ENCODE assay signal across 8 mouse cellular contexts in the genomic region with DNA sequence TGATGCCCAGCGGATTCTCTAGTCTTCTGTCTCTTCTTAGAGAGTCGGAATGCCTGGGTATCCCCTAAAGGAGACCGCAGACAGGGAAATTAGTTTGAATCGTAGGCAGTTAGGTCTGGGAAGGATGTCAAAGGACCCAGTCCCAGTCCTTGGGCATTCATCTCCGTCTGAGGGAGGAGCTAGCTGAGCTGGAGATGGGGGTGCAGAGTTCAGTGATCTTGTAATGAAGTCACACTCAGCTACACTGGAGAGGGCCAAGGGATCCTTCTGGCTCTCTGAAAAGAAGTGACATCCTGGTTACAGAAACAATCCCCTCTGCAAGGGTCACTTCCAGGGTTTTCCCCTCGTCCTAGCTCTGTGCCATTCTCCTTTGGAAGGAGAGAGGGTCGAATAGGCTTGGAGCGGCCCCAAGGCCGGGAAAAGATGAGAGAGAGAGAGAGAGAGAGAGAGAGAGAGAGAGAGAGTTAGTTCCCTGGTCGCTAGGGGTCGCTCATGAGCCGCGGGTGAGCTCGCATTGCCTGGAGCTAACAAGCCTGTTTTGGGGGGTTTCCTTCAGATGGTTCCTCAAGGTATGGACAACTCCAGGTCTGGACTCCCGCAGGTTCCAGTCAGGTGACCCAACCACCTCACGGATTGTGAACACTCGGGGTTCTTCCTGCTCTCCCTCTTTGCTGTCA. TPM values are rescaled to one million over a fixed set of nuclear protein-coding genes. Genes with fewer than 3 reads are reported as not detected.
DNase-seq lines count a peak whose midpoint lies in the region; ATAC-seq and TF ChIP-seq lines count a peak whose summit lies in the region.

No protein-coding gene starts in this region.

- peaks cover 12% of the 10 kb centered on the region for H3K9me3 ChIP-seq in CH12.LX (replicated peaks; ENCODE audit: low read length)
- H3K9me3 ChIP-seq in heart, postnatal 0 days (replicated peaks; ENCODE audit: control insufficient read depth, low read length) = no peaks in the 10 kb centered on the region
- H3K9me3 ChIP-seq in liver, postnatal 0 days (ENCODE audit: low read length) = no peaks in the 10 kb centered on the region
- no peaks in the 10 kb centered on the region for H3K9me3 ChIP-seq in neural tube, embryonic 13.5 days

- TF ChIP-seq CTCF in CH12.LX (conservative IDR thresholded peaks at IDR 0.05 in 1 of 2, IDR thresholded peaks at IDR 0.05 in 1 of 2; ENCODE audit: low read depth in 2 of 2, low read length in 2 of 2) = peak; percentile 80 to 83
- peak; percentile 58 for TF ChIP-seq CTCF in heart, postnatal 0 days (IDR thresholded peaks at IDR 0.05; ENCODE audit: low read depth)
- TF ChIP-seq CTCF in liver, postnatal 0 days (IDR thresholded peaks at IDR 0.05; ENCODE audit: low read depth) = peak; percentile 84

- in situ Hi-C loops in CH12.LX (cut with MboI; ENCODE audit: low pct_ligation_motif_present, low pct_unique_long_range_greater_than_20kb, low sequenced_read_pairs) = loop anchor here (5.0 kb wide), 1 partner anchor 106 kb away; no protein-coding TSS in a partner anchor

- H3K79me2 ChIP-seq in CH12.LX (replicated peaks; ENCODE audit: control insufficient read depth, extremely low read depth, insufficient read depth, poor library complexity, severe bottlenecking) = no peaks in the 10 kb centered on the region

- TF ChIP-seq RAD21 in CH12.LX (IDR thresholded peaks at IDR 0.05; ENCODE audit: low read depth, low read length) = peak; percentile 79

- dilution Hi-C loops in CH12.LX (cut with MboI; ENCODE audit: extremely low pct_ligation_motif_present, extremely low pct_unique_long_range_greater_than_20kb, low sequenced_read_pairs) = no loop called here

- DNase-seq in CH12.LX (ENCODE audit: extremely low read depth) = peak; percentile 54
- peak; percentile 87 for DNase-seq in adrenal gland, postnatal 14 days
- peak; percentile 77 for DNase-seq in embryo, embryonic 9.5 days (ENCODE audit: extremely low spot score)
- no peak for DNase-seq in heart, postnatal 0 days (ENCODE audit: low spot score)
- DNase-seq in kidney, postnatal 25 days = peak; percentile 71 to 82
- peak; percentile 81 for DNase-seq in liver, postnatal 0 days
- DNase-seq in testis, postnatal 14 days (ENCODE audit: low spot score) = peak; percentile 40

- H3K9ac ChIP-seq in CH12.LX (ENCODE audit: insufficient read depth, low read depth) = no peak overlapping the region
- H3K9ac ChIP-seq in heart, postnatal 0 days (replicated peaks; ENCODE audit: low read depth, low read length) = no peak overlapping the region
- H3K9ac ChIP-seq in liver, postnatal 0 days (replicated peaks) = no peak overlapping the region
- H3K9ac ChIP-seq in neural tube, embryonic 13.5 days = peak overlapping the region; percentile 71

- H3K4me3 ChIP-seq in CH12.LX (replicated peaks in 1 of 3; ENCODE audit: low read depth in 2 of 3, low read length in 2 of 3, poor library complexity in 1 of 3) = no peak overlapping the region
- no peak overlapping the region for H3K4me3 ChIP-seq in heart, postnatal 0 days (ENCODE audit: low read depth, low read length)
- no peak overlapping the region for H3K4me3 ChIP-seq in liver, postnatal 0 days (ENCODE audit: low read depth, low read length)
- peak overlapping the region; percentile 52 for H3K4me3 ChIP-seq in neural tube, embryonic 13.5 days

- peak overlapping the region; percentile 17; the same call in 1 of the 2 replicates for H3K4me2 ChIP-seq in CH12.LX (ENCODE audit: insufficient read depth, low read depth, poor library complexity, severe bottlenecking)
- no peak overlapping the region for H3K4me2 ChIP-seq in heart, postnatal 0 days (ENCODE audit: low read depth, low read length)
- no peak overlapping the region for H3K4me2 ChIP-seq in liver, postnatal 0 days (ENCODE audit: low read depth, low read length)
- peak overlapping the region; percentile 60 for H3K4me2 ChIP-seq in neural tube, embryonic 13.5 days

- peaks cover 55% of the 10 kb centered on the region for H3K27me3 ChIP-seq in CH12.LX (replicated peaks)
- peaks cover 40% of the 10 kb centered on the region for H3K27me3 ChIP-seq in heart, postnatal 0 days (ENCODE audit: control insufficient read depth, insufficient read depth, low read length)
- H3K27me3 ChIP-seq in liver, postnatal 0 days (ENCODE audit: insufficient read depth, low read length) = peaks cover 19% of the 10 kb centered on the region
- H3K27me3 ChIP-seq in neural tube, embryonic 13.5 days = peaks cover 12% of the 10 kb centered on the region

- peak; percentile 19; the same call in 1 of the 2 replicates for ATAC-seq in heart, postnatal 0 days (ENCODE audit: insufficient read depth, low read depth)
- ATAC-seq in liver, postnatal 0 days = peak; percentile 38; the same call in 1 of the 2 replicates
- ATAC-seq in neural tube, embryonic 13.5 days (ENCODE audit: low read depth) = 0 out of 2 replicates have a peak, but pooled peaks have one; percentile 2

- H3K36me3 ChIP-seq in CH12.LX (replicated peaks in 1 of 2; ENCODE audit: control insufficient read depth in 1 of 2, insufficient read depth in 1 of 2, low read length in 1 of 2) = no peaks in the 10 kb centered on the region
- H3K36me3 ChIP-seq in heart, postnatal 0 days (replicated peaks; ENCODE audit: control insufficient read depth, insufficient read depth, low read length) = no peaks in the 10 kb centered on the region
- H3K36me3 ChIP-seq in liver, postnatal 0 days (replicated peaks; ENCODE audit: insufficient read depth, low read length) = no peaks in the 10 kb centered on the region
- no peaks in the 10 kb centered on the region for H3K36me3 ChIP-seq in neural tube, embryonic 13.5 days

- TF ChIP-seq POLR2A in CH12.LX (IDR thresholded peaks at IDR 0.05; ENCODE audit: low read depth, low read length) = no peak

- no peak overlapping the region for H3K27ac ChIP-seq in CH12.LX (ENCODE audit: insufficient read depth, low read depth)
- no peak overlapping the region for H3K27ac ChIP-seq in heart, postnatal 0 days (ENCODE audit: low read depth)
- no peak overlapping the region for H3K27ac ChIP-seq in liver, postnatal 0 days (ENCODE audit: low read depth)
- H3K27ac ChIP-seq in neural tube, embryonic 13.5 days (replicated peaks) = peak overlapping the region; percentile 29; the same call in 1 of the 2 replicates

- peaks cover 9 to 23% of the 10 kb centered on the region in 2 experiments for H3K4me1 ChIP-seq in CH12.LX (ENCODE audit: control insufficient read depth in 1 of 2, insufficient read depth in 2 of 2)
- no peaks in the 10 kb centered on the region for H3K4me1 ChIP-seq in heart, postnatal 0 days (ENCODE audit: control insufficient read depth, insufficient read depth)
- peaks cover 3% of the 10 kb centered on the region for H3K4me1 ChIP-seq in liver, postnatal 0 days (ENCODE audit: insufficient read depth)
- H3K4me1 ChIP-seq in neural tube, embryonic 13.5 days (replicated peaks) = peaks cover 44% of the 10 kb centered on the region

- no peak for TF ChIP-seq EP300 in CH12.LX (IDR thresholded peaks at IDR 0.05; ENCODE audit: low read length)
- TF ChIP-seq EP300 in heart, postnatal 0 days (IDR thresholded peaks at IDR 0.05; ENCODE audit: low read depth) = no peak
- TF ChIP-seq EP300 in liver, postnatal 0 days (IDR thresholded peaks at IDR 0.05; ENCODE audit: low read depth) = no peak

- 9% methylated on average over 17 of the region's 17 CpGs for WGBS in heart, postnatal 0 days
- WGBS in liver, postnatal 0 days (ENCODE audit: insufficient replicate concordance) = 10% methylated on average over 17 of the region's 17 CpGs
- 7% methylated on average over 17 of the region's 17 CpGs for WGBS in neural tube, embryonic 13.5 days

TF ChIP-seq in CH12.LX, 34 proteins besides CTCF, POLR2A, EP300 and RAD21:
- no peak for TF ChIP-seq POLR2AphosphoS2 (IDR thresholded peaks at IDR 0.05; ENCODE audit: low read depth, low read length)
- TF ChIP-seq NRF1 (IDR thresholded peaks at IDR 0.05; ENCODE audit: low read depth, low read length) = no peak
- no peak for TF ChIP-seq USF2 (conservative IDR thresholded peaks at IDR 0.05; ENCODE audit: low read depth, low read length)
- no peak for TF ChIP-seq TCF12 (IDR thresholded peaks at IDR 0.05; ENCODE audit: low read depth, low read length)
- TF ChIP-seq IRF4 (IDR thresholded peaks at IDR 0.05; ENCODE audit: low read depth, low read length) = 0 out of 2 replicates have a peak, but pooled peaks have one; percentile 23
- TF ChIP-seq SMC3 (IDR thresholded peaks at IDR 0.05; ENCODE audit: low read depth, low read length) = peak; percentile 60
- TF ChIP-seq SIN3A (IDR thresholded peaks at IDR 0.05; ENCODE audit: low read length) = peak; percentile 37; the same call in 1 of the 2 replicates
- no peak for TF ChIP-seq CHD2 (IDR thresholded peaks at IDR 0.05; ENCODE audit: low read length)

RNA-seq across cellular contexts. Expression of gene Slc12a5, which starts 1.0 kb away (rescaled TPM):
- total RNA-seq in CH12.LX (2012; rRNA removed) (0.30 and 0.34 TPM in 2 replicates), CH12.LX (2014; rRNA removed) (0.05 and 0.18 TPM in 2 replicates)
- polyA plus RNA-seq in CH12.LX (2012; ENCODE audit: insufficient read length, low read depth) = 0.71 and 0.83 TPM in 2 replicates
- total RNA-seq in adrenal gland, postnatal 14 days (2021) = 8.4 and 8.7 TPM in 2 replicates
- 0.50 and 3.5 TPM in 2 replicates for total RNA-seq in heart, postnatal 0 days (2014; rRNA removed; ENCODE audit: low replicate concordance)
- polyA plus RNA-seq in heart, postnatal 0 days (2015; fragmentation: Nextera tagmentation; extraction: Ambion mirVana) = 0.31 and 0.48 TPM in 2 replicates
- 0.39 and 0.60 TPM in 2 replicates for polyA plus RNA-seq in liver, postnatal 0 days (2015; fragmentation: Nextera tagmentation; extraction: Ambion mirVana)
- polyA plus RNA-seq in neural tube, embryonic 13.5 days (2015; fragmentation: Nextera tagmentation; extraction: Ambion mirVana) = 20.8 and 21.3 TPM in 2 replicates

RNA-seq across cellular contexts. Expression of gene Mmp9, which starts 21.1 kb away (rescaled TPM):
- total RNA-seq in CH12.LX (2012; rRNA removed) (not detected in 2 replicates), CH12.LX (2014; rRNA removed) (not detected in 2 replicates)
- not detected in 2 replicates for polyA plus RNA-seq in CH12.LX (2012; ENCODE audit: insufficient read length, low read depth)
- total RNA-seq in adrenal gland, postnatal 14 days (2021) = 1.7 and 2.0 TPM in 2 replicates
- total RNA-seq in heart, postnatal 0 days (2014; rRNA removed; ENCODE audit: low replicate concordance) = 0.08 and 2.1 TPM in 2 replicates
- polyA plus RNA-seq in heart, postnatal 0 days (2015; fragmentation: Nextera tagmentation; extraction: Ambion mirVana) = 0.32 and 0.64 TPM in 2 replicates
- polyA plus RNA-seq in liver, postnatal 0 days (2015; fragmentation: Nextera tagmentation; extraction: Ambion mirVana) = 15.8 and 17.2 TPM in 2 replicates
- polyA plus RNA-seq in neural tube, embryonic 13.5 days (2015; fragmentation: Nextera tagmentation; extraction: Ambion mirVana) = 16.9 and 17.1 TPM in 2 replicates

RNA-seq across cellular contexts. Expression of gene Zfp335, which starts 50.1 kb away (rescaled TPM):
- total RNA-seq in CH12.LX (2012; rRNA removed) (12.0 and 14.4 TPM in 2 replicates), CH12.LX (2014; rRNA removed) (5.0 and 5.2 TPM in 2 replicates)
- 13.1 and 16.5 TPM in 2 replicates for polyA plus RNA-seq in CH12.LX (2012; ENCODE audit: insufficient read length, low read depth)
- total RNA-seq in adrenal gland, postnatal 14 days (2021) = 17.3 and 19.4 TPM in 2 replicates
- total RNA-seq in heart, postnatal 0 days (2014; rRNA removed; ENCODE audit: low replicate concordance) = 18.0 and 19.6 TPM in 2 replicates
- 3.7 TPM in 2 replicates for polyA plus RNA-seq in heart, postnatal 0 days (2015; fragmentation: Nextera tagmentation; extraction: Ambion mirVana)
- 2.1 and 2.5 TPM in 2 replicates for polyA plus RNA-seq in liver, postnatal 0 days (2015; fragmentation: Nextera tagmentation; extraction: Ambion mirVana)
- 13.3 and 14.2 TPM in 2 replicates for polyA plus RNA-seq in neural tube, embryonic 13.5 days (2015; fragmentation: Nextera tagmentation; extraction: Ambion mirVana)

Comparison
In these comparisons a context has a peak if more than half of its experiments do, and no peak if none do; other contexts are left out.
1. H3K4me2 ChIP-seq: peak in CH12.LX (single experiment) and neural tube, embryonic 13.5 days (single experiment); none in heart, postnatal 0 days (single experiment) and liver, postnatal 0 days (single experiment).
2. RNA of gene Slc12a5, which starts 1.0 kb away (polyA plus RNA-seq): 20.8 to 21.3 TPM in neural tube, embryonic 13.5 days; 0.71 to 0.83 TPM in CH12.LX, 0.39 to 0.60 TPM in liver, postnatal 0 days and 0.31 to 0.48 TPM in heart, postnatal 0 days; every median in the first group is over 10 times any median in the second.
3. RNA of gene Mmp9, which starts 21.1 kb away (polyA plus RNA-seq): 15.8 to 17.2 TPM in liver, postnatal 0 days and 16.9 to 17.1 TPM in neural tube, embryonic 13.5 days; 0.32 to 0.64 TPM in heart, postnatal 0 days and not detected in CH12.LX; every median in the first group is over 10 times any median in the second.
4. Peak in every context shown above with its lines, with median percentiles within 50 percentile points of each other: CTCF ChIP-seq and ATAC-seq.